Mouse (Mus musculus) kidney, embryonic 14.5 days (tissue): ENCODE measurements at regions not wholly inside any gene's neighbourhood (a gene's known extent, or its start where the extent isn't known, plus 50 kb on each side); places are given as distances from the start of the nearest gene placed in this dataset.

ENCODE experiments used
- ATAC-seq: fragments of 200-750 bp; cut with Nextera tagmentation; 2 replicates; pipeline ENCODE4 v1.8.0; 2017; ENCODE audit warnings: moderate number of reproducible peaks, mild to moderate bottlenecking, moderate TSS enrichment, moderate library complexity; ENCODE audit not compliant: low FRiP score, low TSS enrichment
- H3K27ac ChIP-seq: fragments of 300-500 bp; sonication (generic); 2 replicates; pipeline ENCODE4 v1.5.1; 2014; ENCODE audit warnings: low read depth, mild to moderate bottlenecking, low read length, moderate library complexity, mixed read lengths
- H3K27me3 ChIP-seq: fragments of 300-500 bp; sonication (generic); 2 replicates; pipeline ENCODE4 v1.6.1; 2014; ENCODE audit warnings: mild to moderate bottlenecking, low read length; ENCODE audit not compliant: control insufficient read depth, insufficient read depth
- H3K36me3 ChIP-seq: fragments of 300-500 bp; sonication (generic); 2 replicates; pipeline ENCODE4 v1.6.1; 2014; ENCODE audit warnings: low read length, mixed read lengths; ENCODE audit not compliant: control insufficient read depth, insufficient read depth
- H3K4me1 ChIP-seq: fragments of 300-500 bp; sonication (generic); 2 replicates; pipeline ENCODE4 v1.6.1; 2014; ENCODE audit warnings: low read length, mixed read lengths; ENCODE audit not compliant: control insufficient read depth, insufficient read depth
- H3K4me2 ChIP-seq: fragments of 300-500 bp; sonication (generic); replicated peaks from 2 replicates; pipeline ENCODE4 v1.6.1; 2014; ENCODE audit warnings: low read depth, mild to moderate bottlenecking, low read length
- H3K4me3 ChIP-seq: fragments of 300-500 bp; sonication (generic); 2 replicates; pipeline ENCODE4 v1.5.1; 2014; ENCODE audit warnings: mild to moderate bottlenecking, low read length
- H3K9ac ChIP-seq: fragments of 300-500 bp; sonication (generic); 2 replicates; pipeline ENCODE4 v1.6.1; 2014; ENCODE audit warnings: low read depth, mild to moderate bottlenecking, low read length, moderate library complexity
- H3K9me3 ChIP-seq: fragments of 300-500 bp; sonication (generic); 2 replicates; pipeline ENCODE4 v1.6.1; 2016; ENCODE audit warnings: low read length; ENCODE audit not compliant: control insufficient read depth
- WGBS: fragments of 180-500 bp; shearing (Covaris S2); extraction: QIAGEN DNeasy Blood & Tissue Kit; methylation state at CpG from one replicate; pipeline ENCODE4 v1.1.7; 2014; 5-methylcytosine and 5-hydroxymethylcytosine counted together

DNA sequence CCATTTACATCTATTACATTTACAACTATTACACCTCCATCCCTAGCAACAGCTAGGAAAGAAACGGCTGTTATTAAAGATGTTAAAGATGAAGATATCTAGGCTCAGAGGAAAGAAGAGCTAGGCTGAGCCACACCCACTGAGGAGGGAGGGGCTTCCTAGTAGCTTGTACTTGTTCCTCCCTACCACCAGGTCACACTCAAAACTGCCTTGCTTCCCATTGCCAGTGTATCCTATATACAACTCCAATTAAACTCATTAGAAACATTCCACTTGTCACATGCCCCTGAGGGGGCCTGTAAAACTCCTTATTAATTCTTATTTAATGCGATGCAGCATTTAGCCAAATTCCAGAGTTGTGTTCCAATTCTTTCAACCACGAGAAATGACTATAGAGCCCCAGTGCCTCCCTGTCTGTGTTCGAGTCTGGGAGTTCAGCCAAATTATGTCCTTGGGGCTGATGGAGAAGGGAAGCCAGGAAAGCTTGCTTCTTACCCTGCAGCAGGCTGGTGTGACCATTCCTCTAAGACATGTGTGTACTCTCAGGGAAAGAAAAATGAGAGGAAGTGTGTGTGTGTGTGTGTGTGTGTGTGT lies 225.0 kb upstream of the Tmem132c start:
- no peaks in the 10 kb centered on the region for H3K27me3 ChIP-seq
- no peak overlapping the region for H3K4me2 ChIP-seq
- 81% methylated on average over 4 of the region's 4 CpGs for WGBS
- no peaks in the 10 kb centered on the region for H3K9me3 ChIP-seq
- H3K9ac ChIP-seq, result no peak overlapping the region
- H3K36me3 ChIP-seq, result no peaks in the 10 kb centered on the region
- H3K4me3 ChIP-seq, result no peak overlapping the region
- no peak overlapping the region for H3K27ac ChIP-seq
- no peak for ATAC-seq
- H3K4me1 ChIP-seq, result no peaks in the 10 kb centered on the region

DNA sequence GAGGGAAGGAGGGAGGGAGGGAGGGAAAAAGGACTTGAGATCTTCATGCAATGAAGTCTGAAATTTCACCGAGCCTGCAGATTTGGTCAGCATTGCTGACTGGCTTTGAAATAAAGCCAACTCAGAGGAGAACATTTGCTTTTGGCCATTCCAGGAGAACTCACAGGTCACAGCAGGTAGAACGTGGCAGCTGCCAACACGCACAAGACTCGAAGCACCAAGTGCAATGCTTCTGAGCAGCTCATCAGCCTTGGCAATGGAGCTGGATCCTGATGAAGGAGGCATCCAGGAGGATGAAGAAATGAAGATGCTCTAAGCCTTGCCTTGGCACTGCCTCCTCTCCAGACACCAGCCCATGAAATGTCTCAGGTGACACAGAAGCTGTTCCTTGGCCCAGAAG lies 223.6 kb upstream of the Tmem132c start:
- WGBS, result 88% methylated on average over 4 of the region's 4 CpGs
- no peak overlapping the region for H3K4me2 ChIP-seq
- no peak overlapping the region for H3K27ac ChIP-seq

DNA sequence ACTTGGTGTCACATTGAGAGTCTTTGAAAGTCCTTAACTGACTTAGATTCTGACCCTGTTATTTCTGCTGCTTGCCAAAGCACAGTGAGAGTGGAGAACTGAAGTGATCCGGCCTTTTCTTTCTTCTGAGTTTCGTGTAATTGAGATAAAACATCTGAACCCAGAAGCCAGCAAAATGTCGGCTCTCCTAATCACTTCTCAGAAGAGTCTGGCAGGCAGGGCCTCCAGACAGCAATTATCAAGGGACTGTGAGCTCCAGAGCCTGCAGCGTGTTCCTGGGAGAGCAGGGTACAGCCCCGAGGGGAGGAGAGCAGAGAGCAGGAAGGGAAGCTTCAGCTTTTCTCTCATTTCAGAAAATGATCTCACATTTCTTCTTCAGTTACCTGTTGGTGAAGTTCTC lies 205.1 kb upstream of the Tmem132c start:
- ATAC-seq, result no peak
- Histone ChIP-seq H3K4me2 (no peak overlapping the region), H3K36me3 (no peaks in the 10 kb centered on the region), H3K27ac (no peak overlapping the region), H3K27me3 (no peaks in the 10 kb centered on the region), H3K4me3 (no peak overlapping the region), H3K4me1 (no peaks in the 10 kb centered on the region), H3K9ac (no peak overlapping the region), H3K9me3 (no peaks in the 10 kb centered on the region)
- 21% methylated on average over 5 of the region's 5 CpGs for WGBS

More for the DNA sequence above, 223.6 kb upstream of the Tmem132c start:
- Histone ChIP-seq H3K36me3 (no peaks in the 10 kb centered on the region), H3K9me3 (no peaks in the 10 kb centered on the region), H3K4me1 (no peaks in the 10 kb centered on the region), H3K27me3 (no peaks in the 10 kb centered on the region), H3K9ac (no peak overlapping the region), H3K4me3 (no peak overlapping the region)
- ATAC-seq, result no peak

DNA sequence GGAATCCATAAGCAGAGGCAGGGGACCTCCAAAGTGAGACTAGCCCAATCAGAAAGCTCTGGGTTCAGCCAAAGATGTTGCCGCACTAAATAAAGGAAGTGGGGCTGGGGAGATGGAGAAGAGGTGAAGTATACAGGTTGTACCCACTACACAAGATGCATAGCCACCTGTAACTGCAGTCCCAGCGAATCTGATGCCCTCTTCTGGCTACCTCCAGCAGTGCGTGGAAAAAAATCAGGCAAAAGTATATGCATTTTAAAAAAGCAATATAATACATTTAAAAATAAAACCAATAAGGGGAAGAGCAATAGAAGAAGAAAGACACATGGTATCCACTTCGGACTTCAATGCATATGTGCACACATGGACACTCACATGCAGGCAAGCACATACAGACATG lies 183.8 kb upstream of the Tmem132c start:
- Histone ChIP-seq H3K4me3 (no peak overlapping the region), H3K9me3 (no peaks in the 10 kb centered on the region), H3K27ac (no peak overlapping the region), H3K4me2 (no peak overlapping the region), H3K4me1 (no peaks in the 10 kb centered on the region), H3K9ac (no peak overlapping the region), H3K36me3 (no peaks in the 10 kb centered on the region), H3K27me3 (no peaks in the 10 kb centered on the region)
- no peak for ATAC-seq
- 72% methylated on average over 4 of the region's 4 CpGs for WGBS

DNA sequence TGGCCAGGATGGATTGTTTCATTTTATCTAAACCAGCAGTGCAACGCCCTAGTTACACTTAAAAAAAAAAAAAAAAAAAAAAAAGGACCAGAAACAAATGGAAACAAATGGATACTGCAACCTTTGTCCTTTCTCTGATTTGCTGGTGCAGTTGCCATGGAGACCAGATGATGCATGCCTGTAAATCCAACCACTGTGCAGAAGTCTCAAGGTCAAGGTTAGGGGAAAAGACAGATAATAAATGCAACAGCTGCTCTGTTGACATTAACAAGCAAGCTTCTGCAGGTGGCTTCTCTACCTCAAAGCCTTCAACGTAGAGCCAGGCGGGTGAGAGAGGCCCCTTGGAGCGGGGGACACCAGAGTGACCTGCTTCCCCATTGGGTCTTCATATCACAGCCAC lies 167.3 kb upstream of the Tmem132c start:
- no peak overlapping the region for H3K9ac ChIP-seq
- H3K9me3 ChIP-seq, result no peaks in the 10 kb centered on the region
- H3K27ac ChIP-seq, result no peak overlapping the region
- no peaks in the 10 kb centered on the region for H3K36me3 ChIP-seq
- no peak for ATAC-seq
- H3K27me3 ChIP-seq, result no peaks in the 10 kb centered on the region
- no peak overlapping the region for H3K4me2 ChIP-seq
- no peak overlapping the region for H3K4me3 ChIP-seq
- no peaks in the 10 kb centered on the region for H3K4me1 ChIP-seq
- WGBS, result 56% methylated on average over 4 of the region's 4 CpGs
